Mouse (Mus musculus) c-Kit-positive CD71-negative TER-119-negative erythroid progenitor cells, embryonic 14.5 days (primary cell): ENCODE data around the gene Atp2c1.

Experiments used
- DNase-seq: peaks from one replicate; pipeline ENCODE4 v3.0.0-alpha.2; 2013; ENCODE audit warnings: low read depth

Atp2c1 gene

GRCm38 (mm10) chr9:105527219-105527618 lies at the start of gene Atp2c1:
Gene Atp2c1, minus strand, starts transcription at chr9:105527319.
- DNase-seq: no peak

- no peak for DNase-seq
These were observed 30.3 kb upstream of the Atp2c1 start for GRCm38 (mm10) chr9:105557452-105557851.

GRCm38 (mm10) chr9:105556141-105556735 lies 29.1 kb upstream of the Atp2c1 start:
- no peak for DNase-seq

- no peak for DNase-seq
These were observed 27.3 kb upstream of the Atp2c1 start for GRCm38 (mm10) chr9:105554439-105554807.

DNA sequence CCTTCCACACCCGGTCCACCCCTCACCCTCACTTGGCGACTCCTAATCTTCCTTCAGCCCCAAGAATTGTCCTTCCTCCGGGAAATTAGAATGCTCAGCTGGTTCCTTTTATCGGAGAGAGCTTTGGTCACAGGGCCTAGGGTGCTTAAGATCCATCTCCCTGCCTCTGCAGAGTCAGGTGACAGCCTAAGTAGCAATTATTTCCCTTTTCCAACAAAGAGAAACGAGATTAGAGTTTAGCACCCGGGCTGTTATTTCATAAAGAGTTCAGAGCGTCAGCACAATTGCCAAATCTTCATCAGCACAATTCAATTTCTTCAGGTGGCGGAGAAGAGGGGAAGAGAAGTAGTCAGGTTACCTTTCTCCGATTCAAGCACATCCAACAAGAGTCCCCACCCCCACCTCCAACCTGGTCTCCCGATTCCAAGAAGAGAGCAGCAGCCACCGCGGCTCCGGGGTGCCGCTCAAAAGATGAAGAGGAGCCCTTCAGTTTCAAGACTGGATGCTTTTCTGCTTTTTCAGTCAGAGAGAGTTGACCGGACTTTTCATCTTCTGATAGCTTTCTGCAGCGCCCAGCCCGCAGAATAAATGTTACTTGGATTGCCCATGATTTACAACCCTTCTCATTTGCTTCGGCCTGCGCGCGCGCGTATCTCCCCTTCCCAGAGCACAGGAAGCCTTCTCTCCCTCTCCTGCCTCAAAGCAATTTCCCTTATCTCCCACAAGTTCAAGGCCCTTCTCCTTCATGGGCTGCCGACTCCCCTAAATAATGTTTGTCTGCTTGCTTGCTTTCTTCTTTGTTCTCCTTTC lies 26.7 kb upstream of the Atp2c1 start:
- DNase-seq: no peak

DNA sequence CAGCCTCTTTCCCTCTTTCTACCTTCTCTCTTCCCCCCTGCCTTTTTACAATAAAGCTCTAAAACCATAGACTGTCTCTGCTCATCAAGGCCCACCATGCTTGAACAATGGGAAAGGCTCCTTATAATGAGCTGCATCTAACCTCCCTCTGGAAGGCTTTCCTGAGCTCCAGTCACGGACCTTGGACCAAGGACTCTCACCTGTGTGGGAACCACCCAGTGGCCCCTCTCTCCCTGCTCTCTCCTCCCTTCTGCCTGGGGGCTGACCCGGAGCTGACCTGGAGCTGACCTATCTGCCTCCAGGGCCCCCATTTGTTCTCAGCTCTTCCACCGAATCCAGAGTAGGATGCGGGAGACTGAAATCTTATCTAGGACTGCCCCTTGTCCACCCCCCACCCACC lies 24.3 kb upstream of the Atp2c1 start:
- DNase-seq: no peak

DNA sequence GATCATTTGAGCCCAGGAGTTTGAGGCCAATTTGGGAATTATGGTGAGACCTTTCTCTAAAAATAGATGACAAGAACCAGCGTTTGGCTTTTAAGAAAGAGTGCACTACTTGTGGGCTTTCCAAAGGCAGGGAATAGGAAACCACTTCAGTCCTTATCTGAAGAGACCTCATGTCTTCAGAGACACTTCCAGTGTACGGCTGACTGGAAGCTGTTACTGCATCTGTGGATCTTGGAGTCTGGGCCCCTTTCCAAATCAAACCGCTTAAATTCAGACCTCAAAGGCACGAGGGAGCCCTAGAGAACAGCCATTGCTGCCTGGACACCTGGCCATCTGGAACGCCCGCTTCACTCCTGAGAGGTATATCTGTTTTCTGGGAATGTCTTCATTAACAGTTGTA lies 22.0 kb upstream of the Atp2c1 start:
- no peak for DNase-seq

DNA sequence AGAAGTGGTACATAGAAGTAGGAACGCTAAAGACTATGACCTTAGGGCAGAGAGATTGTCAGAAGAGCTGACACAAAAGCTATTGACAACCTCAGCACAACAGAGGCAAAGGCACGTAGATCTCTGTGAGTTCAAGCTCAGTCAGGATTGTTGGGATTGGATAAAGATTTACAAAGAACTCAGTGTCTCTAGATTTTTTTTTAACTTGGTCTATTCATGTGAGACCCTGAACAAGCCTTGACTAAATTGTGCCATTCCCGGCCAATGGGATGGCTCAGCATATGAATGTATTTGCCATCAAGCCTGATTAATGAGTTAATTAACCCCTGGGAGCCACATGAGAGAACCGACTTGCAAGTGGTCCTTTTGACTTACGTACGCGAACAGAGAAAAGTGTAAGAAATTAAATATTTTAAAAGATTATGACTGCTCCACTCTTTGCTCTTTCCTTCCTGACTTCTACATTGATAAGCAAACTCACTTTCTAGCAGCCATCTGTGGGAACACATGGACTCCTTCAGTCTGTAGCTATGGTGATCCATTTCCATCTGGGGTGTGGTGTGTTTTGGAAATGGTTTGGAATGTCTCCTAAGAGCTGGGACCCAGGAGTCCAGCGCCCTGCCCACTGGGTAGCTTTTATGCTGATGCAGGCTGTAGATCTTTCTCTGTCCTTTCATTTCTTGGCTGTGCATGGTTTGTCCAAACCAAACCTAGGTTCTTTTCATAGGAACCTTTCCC lies 17.1 kb upstream of the Atp2c1 start:
- DNase-seq: no peak

- DNase-seq: no peak
These were observed 10.4 kb upstream of the Atp2c1 start for GRCm38 (mm10) chr9:105537473-105537872.

DNA sequence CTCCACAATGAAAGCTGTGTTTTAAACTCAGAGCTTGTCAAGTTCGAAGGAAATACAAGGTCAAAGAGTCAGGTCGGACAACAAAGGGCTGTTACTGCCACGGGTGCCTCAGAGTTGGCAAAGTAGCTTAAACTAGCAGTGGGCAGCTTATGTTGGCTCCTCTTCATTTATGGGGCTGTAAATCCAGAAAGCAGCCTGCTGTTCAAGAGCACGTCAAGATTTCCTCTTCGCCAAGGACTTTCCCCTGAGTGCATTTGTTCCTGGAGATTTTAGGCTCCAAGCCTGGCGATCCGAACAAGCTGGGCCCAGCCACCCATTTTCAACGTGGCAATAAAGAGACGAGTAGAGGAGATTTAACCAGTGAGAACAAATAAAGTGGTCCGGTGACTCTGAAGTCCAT lies 9.8 kb upstream of the Atp2c1 start:
- no peak for DNase-seq

DNA sequence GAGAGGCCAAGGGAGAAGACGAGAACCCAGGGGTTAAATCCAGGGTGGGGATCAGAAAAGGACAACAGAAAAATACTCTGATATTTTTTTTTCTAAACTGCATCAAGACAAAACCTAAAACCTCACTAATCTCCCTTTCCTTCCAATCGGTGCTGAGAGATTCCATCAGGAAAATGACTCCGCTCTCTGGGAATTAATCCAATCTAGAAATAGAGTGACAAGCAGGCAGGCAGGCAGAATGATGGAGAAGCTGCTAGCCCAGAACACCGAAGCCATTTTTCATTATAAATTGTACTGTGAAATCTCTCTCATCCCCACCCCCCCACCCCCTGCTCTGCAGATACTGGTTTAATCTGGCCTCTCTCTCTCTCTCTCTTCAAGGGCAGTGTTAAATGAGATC lies 1.8 kb downstream of the Atp2c1 start:
- no peak for DNase-seq

GRCm38 (mm10) chr9:105523038-105523437 lies 4.1 kb downstream of the Atp2c1 start:
- DNase-seq: no peak

DNA sequence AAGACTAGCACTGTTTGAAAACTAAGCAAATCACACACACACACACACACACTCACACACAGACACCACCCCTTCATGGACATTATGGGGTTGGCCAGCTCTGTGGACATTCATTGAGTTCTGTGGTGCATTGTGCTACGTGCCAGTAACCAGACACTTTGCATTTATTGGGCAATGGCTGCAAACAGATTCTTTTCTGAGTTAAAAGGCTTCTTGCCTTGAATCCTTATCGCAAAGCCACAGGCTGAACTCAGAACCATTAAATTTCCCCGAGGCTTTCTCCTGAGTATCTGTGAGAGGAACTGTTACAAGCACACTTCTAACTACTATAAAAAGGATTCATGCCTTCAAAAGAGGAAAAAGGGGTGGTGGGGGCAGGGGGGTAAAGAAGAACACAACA lies 5.1 kb downstream of the Atp2c1 start:
- DNase-seq: no peak

- DNase-seq: no peak
These were observed 6.2 kb downstream of the Atp2c1 start for GRCm38 (mm10) chr9:105520776-105521552.

- no peak for DNase-seq
These were observed 7.7 kb downstream of the Atp2c1 start for GRCm38 (mm10) chr9:105519278-105519883.

- DNase-seq: no peak
These were observed 23.4 kb downstream of the Atp2c1 start for GRCm38 (mm10) chr9:105503690-105504089.

DNA sequence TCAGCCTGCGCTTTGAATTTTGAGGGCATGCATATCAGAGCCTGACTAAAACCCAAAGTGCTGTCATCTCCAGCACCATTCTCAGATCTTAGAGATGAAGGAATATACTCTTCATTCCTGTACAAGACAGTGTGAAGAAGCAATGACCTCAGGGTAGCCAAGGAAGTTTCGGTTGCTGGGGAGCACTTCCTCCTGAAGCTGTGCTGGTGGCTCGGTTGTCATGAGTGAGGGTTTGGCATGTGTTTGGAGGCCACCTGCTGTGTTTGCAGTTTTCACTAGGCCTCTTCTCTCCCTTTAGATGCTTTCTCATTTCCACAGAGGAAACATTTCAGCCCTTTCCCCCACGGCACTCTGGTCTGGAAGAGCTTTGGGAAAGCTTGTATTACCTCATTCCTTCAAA lies 24.7 kb downstream of the Atp2c1 start:
- DNase-seq: no peak

- DNase-seq: peak; percentile 64
These were observed 31.6 kb downstream of the Atp2c1 start for GRCm38 (mm10) chr9:105495316-105496174.

- DNase-seq: peak; percentile 82
These were observed 32.4 kb downstream of the Atp2c1 start for GRCm38 (mm10) chr9:105494553-105495315.

DNA sequence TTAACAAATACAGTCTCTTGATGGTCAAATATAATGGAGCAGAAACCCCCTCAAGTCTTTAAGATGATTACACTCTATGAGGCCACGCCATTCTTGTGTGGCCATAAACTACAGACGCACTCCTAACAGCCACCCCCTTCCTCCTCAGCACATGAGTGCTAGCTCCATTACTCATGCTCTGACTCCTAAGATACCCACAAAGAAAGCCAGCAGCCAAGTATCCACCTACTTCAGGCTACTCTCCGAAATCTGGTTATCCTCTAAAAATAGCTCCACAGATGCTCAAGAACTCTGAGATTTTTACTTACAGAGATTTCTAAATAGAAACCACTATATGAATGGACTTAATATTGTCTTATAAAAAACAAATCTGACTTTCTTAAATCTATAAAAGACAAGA lies 34.4 kb downstream of the Atp2c1 start:
- DNase-seq: no peak
